In genomic region chr6:84009915-84010302, GRCm38 (mm10) we compare ENCODE assay signal across 13 mouse cellular contexts. TPM values are rescaled to one million over a fixed set of nuclear protein-coding genes. Genes with fewer than 3 reads are reported as not detected.
DNase-seq lines count a peak whose midpoint lies in the region; ATAC-seq and TF ChIP-seq lines count a peak whose summit lies in the region.
"Had no signal": no experiment of that assay in that cellular context is flagged by ENCODE, and none has a peak within 500 bp of the region (broad histone marks: within the 10 kb centered on the region; RNA-seq: fewer than 3 reads in every experiment).

No protein-coding gene starts in this region.

- no peak overlapping the region for H3K4me3 ChIP-seq in kidney, embryonic 14.5 days (ENCODE audit: low read length)
- H3K4me3 ChIP-seq in embryonic facial prominence, embryonic 11.5 days (ENCODE audit: low read depth, low read length), result no peak overlapping the region
- H3K4me3 ChIP-seq in hindbrain, embryonic 12.5 days, result no peak overlapping the region
- no peak overlapping the region for H3K4me3 ChIP-seq in neural tube, embryonic 12.5 days
- no peak overlapping the region for H3K4me3 ChIP-seq in liver, postnatal 0 days (ENCODE audit: low read depth, low read length)

- no peak for TF ChIP-seq EP300 in liver, postnatal 0 days (IDR thresholded peaks at IDR 0.05; ENCODE audit: low read depth)

- no peak for DNase-seq in kidney, postnatal 10 days
- no peak for DNase-seq in embryonic facial prominence, embryonic 11.5 days (ENCODE audit: low spot score)
- no peak for DNase-seq in left cerebral cortex, adult 11 months (ENCODE audit: low spot score)
- no peak for DNase-seq in liver, postnatal 0 days
- DNase-seq in yolk sac, embryonic 10.5 days (ENCODE audit: low spot score), result no peak
- DNase-seq: adrenal gland, adult 8-10 months; cerebellum, adult 8-10 months; right cerebral cortex, postnatal 4 days had no signal

- no peaks in the 10 kb centered on the region for H3K9me3 ChIP-seq in kidney, embryonic 14.5 days (ENCODE audit: control insufficient read depth, low read length)
- no peaks in the 10 kb centered on the region for H3K9me3 ChIP-seq in embryonic facial prominence, embryonic 11.5 days (replicated peaks; ENCODE audit: control insufficient read depth, low read length)
- H3K9me3 ChIP-seq in hindbrain, embryonic 12.5 days (replicated peaks), result no peaks in the 10 kb centered on the region
- no peaks in the 10 kb centered on the region for H3K9me3 ChIP-seq in neural tube, embryonic 12.5 days
- no peaks in the 10 kb centered on the region for H3K9me3 ChIP-seq in liver, postnatal 0 days (ENCODE audit: low read length)

- peaks cover 22% of the 10 kb centered on the region for H3K4me1 ChIP-seq in kidney, embryonic 14.5 days (ENCODE audit: control insufficient read depth, insufficient read depth, low read length)
- peaks cover 13% of the 10 kb centered on the region for H3K4me1 ChIP-seq in embryonic facial prominence, embryonic 11.5 days (ENCODE audit: control insufficient read depth, insufficient read depth, low read length)
- peaks cover 32% of the 10 kb centered on the region for H3K4me1 ChIP-seq in hindbrain, embryonic 12.5 days
- peaks cover 29% of the 10 kb centered on the region for H3K4me1 ChIP-seq in neural tube, embryonic 12.5 days
- no peaks in the 10 kb centered on the region for H3K4me1 ChIP-seq in liver, postnatal 0 days (ENCODE audit: insufficient read depth)

- peak overlapping the region; percentile 62; the same call in 1 of the 2 replicates for H3K27ac ChIP-seq in kidney, embryonic 14.5 days (ENCODE audit: low read depth, low read length)
- H3K27ac ChIP-seq in embryonic facial prominence, embryonic 11.5 days (replicated peaks; ENCODE audit: low read depth, low read length), result no peak overlapping the region
- no peak overlapping the region for H3K27ac ChIP-seq in hindbrain, embryonic 12.5 days
- H3K27ac ChIP-seq in neural tube, embryonic 12.5 days, result no peak overlapping the region
- H3K27ac ChIP-seq in liver, postnatal 0 days (ENCODE audit: low read depth), result no peak overlapping the region

- TF ChIP-seq CTCF in liver, postnatal 0 days (IDR thresholded peaks at IDR 0.05; ENCODE audit: low read depth), result no peak

- H3K27me3 ChIP-seq in kidney, embryonic 14.5 days (ENCODE audit: control insufficient read depth, insufficient read depth, low read length), result no peaks in the 10 kb centered on the region
- peaks cover 7% of the 10 kb centered on the region for H3K27me3 ChIP-seq in embryonic facial prominence, embryonic 11.5 days (ENCODE audit: control insufficient read depth, insufficient read depth, low read length)
- peaks cover 12% of the 10 kb centered on the region for H3K27me3 ChIP-seq in hindbrain, embryonic 12.5 days
- H3K27me3 ChIP-seq in neural tube, embryonic 12.5 days (replicated peaks), result peaks cover 11% of the 10 kb centered on the region; the same call in 1 of the 2 replicates
- peaks cover 19% of the 10 kb centered on the region for H3K27me3 ChIP-seq in liver, postnatal 0 days (ENCODE audit: insufficient read depth, low read length)

- no peak overlapping the region for H3K9ac ChIP-seq in kidney, embryonic 14.5 days (ENCODE audit: low read depth, low read length)
- H3K9ac ChIP-seq in embryonic facial prominence, embryonic 11.5 days (replicated peaks; ENCODE audit: low read length), result 0 out of 2 replicates have a peak overlapping the region, but pooled peaks have one; percentile 13
- no peak overlapping the region for H3K9ac ChIP-seq in hindbrain, embryonic 12.5 days
- H3K9ac ChIP-seq in neural tube, embryonic 12.5 days, result no peak overlapping the region
- H3K9ac ChIP-seq in liver, postnatal 0 days (replicated peaks), result no peak overlapping the region

- ATAC-seq in kidney, embryonic 14.5 days (ENCODE audit: low FRiP score, low TSS enrichment), result no peak; the same call in 1 of the 2 replicates
- ATAC-seq in embryonic facial prominence, embryonic 11.5 days (replicated peaks; ENCODE audit: insufficient number of reproducible peaks, low FRiP score, low TSS enrichment, low read depth), result peak; percentile 55
- ATAC-seq in hindbrain, embryonic 12.5 days (ENCODE audit: low FRiP score), result no peak; the same call in 1 of the 2 replicates
- peak; percentile 42; the same call in 1 of the 2 replicates for ATAC-seq in neural tube, embryonic 12.5 days (ENCODE audit: low FRiP score, low read depth)
- ATAC-seq in liver, postnatal 0 days, result no peak
- ATAC-seq: inflammation-experienced regulatory T-cells, adult 6 months had no signal

- peak overlapping the region; percentile 21; the same call in 1 of the 2 replicates for H3K4me2 ChIP-seq in kidney, embryonic 14.5 days (replicated peaks; ENCODE audit: low read depth, low read length)
- H3K4me2 ChIP-seq in embryonic facial prominence, embryonic 11.5 days (ENCODE audit: low read depth, low read length), result peak overlapping the region; percentile 1; the same call in 1 of the 2 replicates
- H3K4me2 ChIP-seq in hindbrain, embryonic 12.5 days (replicated peaks), result peak overlapping the region; percentile 17; the same call in 1 of the 2 replicates
- H3K4me2 ChIP-seq in neural tube, embryonic 12.5 days (replicated peaks), result peak overlapping the region; percentile 75
- no peak overlapping the region for H3K4me2 ChIP-seq in liver, postnatal 0 days (ENCODE audit: low read depth, low read length)
- H3K4me2 ChIP-seq: liver, embryonic 11.5 days had no signal

- H3K36me3 ChIP-seq in kidney, embryonic 14.5 days (ENCODE audit: control insufficient read depth, insufficient read depth, low read length), result no peaks in the 10 kb centered on the region
- no peaks in the 10 kb centered on the region for H3K36me3 ChIP-seq in embryonic facial prominence, embryonic 11.5 days (replicated peaks; ENCODE audit: control insufficient read depth, insufficient read depth, low read depth, low read length)
- no peaks in the 10 kb centered on the region for H3K36me3 ChIP-seq in hindbrain, embryonic 12.5 days
- no peaks in the 10 kb centered on the region for H3K36me3 ChIP-seq in neural tube, embryonic 12.5 days
- H3K36me3 ChIP-seq in liver, postnatal 0 days (replicated peaks; ENCODE audit: insufficient read depth, low read length), result no peaks in the 10 kb centered on the region

- 23% methylated on average over 4 of the region's 4 CpGs for WGBS in kidney, embryonic 14.5 days
- 15% methylated on average over 4 of the region's 4 CpGs for WGBS in embryonic facial prominence, embryonic 11.5 days
- WGBS in hindbrain, embryonic 12.5 days, result 23% methylated on average over 4 of the region's 4 CpGs
- WGBS in neural tube, embryonic 12.5 days, result 19% methylated on average over 4 of the region's 4 CpGs
- 49% methylated on average over 4 of the region's 4 CpGs for WGBS in liver, postnatal 0 days (ENCODE audit: insufficient replicate concordance)

RNA-seq across cellular contexts. Expression of gene Dysf, which starts 1.5 kb away (rescaled TPM):
- 12.4 and 17.3 TPM in 2 replicates for polyA plus RNA-seq in kidney, embryonic 14.5 days (2014; fragmentation: Nextera tagmentation; extraction: Ambion mirVana)
- polyA plus RNA-seq in embryonic facial prominence, embryonic 11.5 days (2014; fragmentation: Nextera tagmentation; extraction: Ambion mirVana), result 5.6 and 7.8 TPM in 2 replicates
- polyA plus RNA-seq in hindbrain, embryonic 12.5 days (2016; fragmentation: Nextera tagmentation; extraction: Ambion mirVana), result 4.9 and 7.5 TPM in 2 replicates
- polyA plus RNA-seq in neural tube, embryonic 12.5 days (2016; fragmentation: Nextera tagmentation; extraction: Ambion mirVana), result 7.6 and 8.2 TPM in 2 replicates
- 2.0 and 2.7 TPM in 2 replicates for polyA plus RNA-seq in liver, postnatal 0 days (2015; fragmentation: Nextera tagmentation; extraction: Ambion mirVana)
- polyA plus RNA-seq: inflammation-experienced regulatory T-cells, adult 6 months had no signal

Comparison
In these comparisons a context has a peak if more than half of its experiments do, and no peak if none do; other contexts are left out.
1. ATAC-seq: peak in embryonic facial prominence, embryonic 11.5 days (single experiment) and neural tube, embryonic 12.5 days (single experiment); none in kidney, embryonic 14.5 days (single experiment), hindbrain, embryonic 12.5 days (single experiment) and liver, postnatal 0 days (single experiment).